Mouse (Mus musculus) liver, embryonic 14.5 days (tissue): ENCODE data around the gene Prkar2a.

Experiments used
- CTCF ChIP-seq: IDR thresholded peaks from 2 replicates; pipeline ENCODE4 v1.5.1; 2016; ENCODE audit warnings: antibody characterized with exemption, low read depth, control low read depth
- EP300 ChIP-seq: IDR thresholded peaks from 2 replicates; pipeline ENCODE4 v1.6.1; 2016; ENCODE audit warnings: antibody characterized with exemption, low read depth

DNA sequence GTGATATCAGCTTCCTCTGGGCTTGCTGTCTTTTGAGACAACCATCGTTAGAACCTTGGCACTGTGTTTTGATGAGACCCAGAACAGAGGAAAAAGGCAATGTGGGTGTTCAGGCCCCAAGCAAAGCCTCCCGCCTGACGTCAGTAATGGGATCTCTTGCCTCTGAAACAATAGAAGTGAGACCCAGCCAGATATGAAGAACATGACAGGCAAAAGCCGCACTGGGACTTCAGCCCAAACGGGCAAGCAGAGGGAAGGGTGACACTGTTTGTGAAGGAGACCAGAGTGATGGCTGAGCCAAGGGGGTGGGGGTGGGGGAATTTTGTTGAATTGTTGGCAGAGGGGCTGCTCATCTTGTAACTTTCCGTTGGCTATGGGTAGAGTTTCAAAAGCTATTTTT is 68.3 kb downstream of the Prkar2a start:
- TF ChIP-seq EP300, result no peak
- no peak for TF ChIP-seq CTCF
